Mouse (Mus musculus) intestine, embryonic 16.5 days (tissue): ENCODE data around the gene Slc9a3r2. TPM values are rescaled to one million over a fixed set of nuclear protein-coding genes. Genes with fewer than 3 reads are reported as not detected.

Experiments used
- ATAC-seq: fragments of 200-750 bp; cut with Nextera tagmentation; 2 replicates; pipeline ENCODE4 v1.8.0; 2017; ENCODE audit warnings: moderate TSS enrichment, moderate library complexity
- H3K27ac ChIP-seq: fragments of 300-500 bp; sonication (generic); 2 replicates; pipeline ENCODE4 v1.5.1; 2014; ENCODE audit warnings: mild to moderate bottlenecking, low read length
- H3K27me3 ChIP-seq: fragments of 300-500 bp; sonication (generic); replicated peaks from 2 replicates; pipeline ENCODE4 v1.6.1; 2014; ENCODE audit warnings: low read length, control low read depth, mixed read lengths; ENCODE audit not compliant: control insufficient read depth, insufficient read depth
- H3K36me3 ChIP-seq: fragments of 300-500 bp; sonication (generic); 2 replicates; pipeline ENCODE4 v1.6.1; 2014; ENCODE audit warnings: low read length, control low read depth; ENCODE audit not compliant: control insufficient read depth, insufficient read depth
- H3K4me1 ChIP-seq: fragments of 300-500 bp; sonication (generic); 2 replicates; pipeline ENCODE4 v1.6.1; 2014; ENCODE audit warnings: low read length, control low read depth, mixed read lengths; ENCODE audit not compliant: control insufficient read depth, insufficient read depth
- H3K4me2 ChIP-seq: fragments of 300-500 bp; sonication (generic); 2 replicates; pipeline ENCODE4 v1.6.1; 2014; ENCODE audit warnings: low read depth, low read length, control low read depth
- H3K4me3 ChIP-seq: fragments of 300-500 bp; sonication (generic); 2 replicates; pipeline ENCODE4 v1.5.1; 2014; ENCODE audit warnings: mild to moderate bottlenecking, low read length
- H3K9ac ChIP-seq: fragments of 300-500 bp; sonication (generic); 2 replicates; pipeline ENCODE4 v1.6.1; 2014; ENCODE audit warnings: low read depth, low read length
- H3K9me3 ChIP-seq: fragments of 300-500 bp; sonication (generic); 2 replicates; pipeline ENCODE4 v1.6.1; 2016; ENCODE audit warnings: low read length, control low read depth; ENCODE audit not compliant: control insufficient read depth
- WGBS: fragments of 180-500 bp; shearing (Covaris S2); extraction: QIAGEN DNeasy Blood & Tissue Kit; methylation state at CpG from one replicate; pipeline ENCODE4 v1.1.7; 2014; 5-methylcytosine and 5-hydroxymethylcytosine counted together
- polyA plus RNA-seq: library from polyadenylated mRNA; unstranded; fragments of >200 nt; fragmentation: Nextera tagmentation; extraction: Ambion mirVana; gene quantifications from 2 replicates; pipeline ENCODE4 v1.2.1, GENCODE M21; 2015

Gene Slc9a3r2
- polyA plus RNA-seq, 1 experiment from 2014 or later = 38.6 TPM

GRCm38 (mm10) chr17:24608874-24609273 is 41.3 kb downstream of the Slc9a3r2 start:
- Histone ChIP-seq H3K9ac (no peak overlapping the region), H3K4me1 (no peaks in the 10 kb centered on the region), H3K27me3 (no peaks in the 10 kb centered on the region), H3K4me2 (no peak overlapping the region), H3K4me3 (no peak overlapping the region), H3K27ac (no peak overlapping the region), H3K36me3 (peaks cover 5% of the 10 kb centered on the region; the same call in 1 of the 2 replicates), H3K9me3 (no peaks in the 10 kb centered on the region)
- ATAC-seq = no peak
- 90% methylated on average over 8 of the region's 8 CpGs for WGBS

DNA sequence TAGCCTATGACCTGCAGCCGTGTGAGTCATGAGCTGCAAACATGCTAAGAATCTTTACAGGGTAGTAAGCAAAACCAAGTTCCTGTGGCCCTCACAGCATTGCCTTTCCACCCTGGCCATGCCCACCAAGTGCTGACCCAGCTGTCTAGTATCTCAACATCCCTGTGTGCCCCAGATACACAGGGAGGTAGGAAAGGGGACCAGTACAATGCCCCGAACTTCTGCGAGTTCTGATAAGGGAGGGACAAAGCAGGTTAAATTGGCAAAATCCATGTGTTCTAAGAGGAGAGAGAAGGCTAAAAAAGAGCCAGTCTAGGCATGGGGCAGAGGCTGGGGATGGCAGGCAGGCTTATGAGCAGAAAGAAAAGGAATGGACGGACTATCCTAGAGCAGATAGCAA is 41.8 kb downstream of the Slc9a3r2 start:
- Histone ChIP-seq H3K36me3 (peaks cover 5% of the 10 kb centered on the region; the same call in 1 of the 2 replicates), H3K4me2 (no peak overlapping the region), H3K27ac (no peak overlapping the region), H3K9ac (no peak overlapping the region), H3K27me3 (no peaks in the 10 kb centered on the region), H3K4me3 (no peak overlapping the region), H3K9me3 (no peaks in the 10 kb centered on the region), H3K4me1 (no peaks in the 10 kb centered on the region)
- 87% methylated on average over 4 of the region's 4 CpGs for WGBS
- ATAC-seq = no peak

DNA sequence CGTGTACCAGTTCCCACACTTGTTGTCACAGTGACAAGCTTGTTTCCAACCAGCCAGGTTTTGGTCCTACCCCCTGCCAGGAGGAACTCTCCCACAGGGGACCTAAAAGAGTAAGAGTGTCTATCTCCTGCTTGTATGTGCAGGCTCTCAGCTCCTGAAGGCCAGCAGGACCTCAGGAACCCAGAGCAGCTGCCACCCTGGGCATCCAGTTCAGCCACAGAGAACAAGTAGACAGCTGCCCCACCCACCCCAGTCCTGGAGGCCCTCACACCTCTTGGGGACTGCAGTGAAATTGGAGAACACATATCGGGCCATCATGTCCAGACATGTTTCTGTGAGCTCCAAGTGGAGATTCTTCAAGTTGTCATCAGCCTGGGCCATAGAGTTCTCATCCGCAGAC is 45.6 kb downstream of the Slc9a3r2 start:
- WGBS = 90% methylated on average over 3 of the region's 3 CpGs
- ATAC-seq = no peak
- Histone ChIP-seq H3K36me3 (peaks cover 5% of the 10 kb centered on the region; the same call in 1 of the 2 replicates), H3K9ac (no peak overlapping the region), H3K4me3 (no peak overlapping the region), H3K4me1 (no peaks in the 10 kb centered on the region), H3K27ac (no peak overlapping the region), H3K9me3 (no peaks in the 10 kb centered on the region), H3K27me3 (no peaks in the 10 kb centered on the region), H3K4me2 (no peak overlapping the region)

DNA sequence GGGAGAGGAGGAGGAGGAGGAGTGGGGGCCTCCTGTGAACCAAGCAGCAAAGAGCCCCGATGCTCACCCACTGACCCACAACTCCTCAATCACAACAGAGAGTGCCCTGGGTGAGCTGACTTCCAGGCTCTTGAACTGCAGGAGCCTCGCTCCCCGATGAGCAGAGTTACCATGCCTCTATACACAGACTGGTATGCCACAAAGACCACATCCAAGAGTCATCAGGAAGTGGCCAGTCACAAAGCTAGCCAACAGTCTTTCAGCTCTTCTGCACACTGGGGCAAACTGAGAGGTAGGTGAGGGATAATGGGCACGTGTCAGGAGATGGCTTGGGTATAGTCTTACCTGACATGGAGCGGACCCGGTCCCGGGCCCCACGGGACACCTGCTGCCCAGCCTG is 46.2 kb downstream of the Slc9a3r2 start:
- no peaks in the 10 kb centered on the region for H3K4me1 ChIP-seq
- H3K27ac ChIP-seq = no peak overlapping the region
- H3K36me3 ChIP-seq = peaks cover 11% of the 10 kb centered on the region
- ATAC-seq = no peak
- H3K4me3 ChIP-seq = no peak overlapping the region
- no peaks in the 10 kb centered on the region for H3K9me3 ChIP-seq
- no peaks in the 10 kb centered on the region for H3K27me3 ChIP-seq
- no peak overlapping the region for H3K4me2 ChIP-seq
- no peak overlapping the region for H3K9ac ChIP-seq
- 89% methylated on average over 8 of the region's 8 CpGs for WGBS

DNA sequence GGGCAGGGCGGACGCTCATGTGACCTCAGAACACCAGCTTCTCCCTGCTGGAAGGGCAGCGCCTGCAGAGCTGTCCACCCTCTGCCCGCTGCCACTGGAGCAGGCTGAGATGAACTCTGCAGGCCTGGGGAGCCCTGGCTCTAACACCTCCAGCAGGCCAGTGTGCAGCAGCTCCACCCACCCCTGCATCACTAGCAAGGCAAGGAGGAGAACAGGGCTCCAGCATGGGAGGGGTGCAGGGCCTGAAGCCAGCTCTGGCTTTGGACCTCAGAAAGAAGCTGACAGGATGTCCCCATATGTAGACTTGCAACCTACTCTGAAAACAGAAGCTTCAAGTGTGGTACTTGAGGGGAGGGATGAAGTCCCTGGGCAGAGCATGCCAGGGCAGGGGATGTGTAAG is 49.6 kb downstream of the Slc9a3r2 start:
- WGBS = 90% methylated on average over 4 of the region's 4 CpGs
- no peaks in the 10 kb centered on the region for H3K27me3 ChIP-seq
- H3K9me3 ChIP-seq = no peaks in the 10 kb centered on the region

GRCm38 (mm10) chr17:24597989-24598388 is 52.1 kb downstream of the Slc9a3r2 start:
- H3K27me3 ChIP-seq = no peaks in the 10 kb centered on the region
- no peaks in the 10 kb centered on the region for H3K4me1 ChIP-seq
- no peak overlapping the region for H3K27ac ChIP-seq
- H3K9me3 ChIP-seq = no peaks in the 10 kb centered on the region
- H3K4me3 ChIP-seq = no peak overlapping the region
- H3K36me3 ChIP-seq = peaks cover 34% of the 10 kb centered on the region
- 88% methylated on average over 3 of the region's 3 CpGs for WGBS
- ATAC-seq = no peak
- no peak overlapping the region for H3K4me2 ChIP-seq
- no peak overlapping the region for H3K9ac ChIP-seq

More for the DNA sequence above, 49.6 kb downstream of the Slc9a3r2 start:
- Histone ChIP-seq H3K36me3 (peaks cover 30% of the 10 kb centered on the region), H3K4me3 (no peak overlapping the region), H3K4me2 (no peak overlapping the region), H3K9ac (no peak overlapping the region), H3K4me1 (no peaks in the 10 kb centered on the region), H3K27ac (no peak overlapping the region)
- ATAC-seq = no peak

DNA sequence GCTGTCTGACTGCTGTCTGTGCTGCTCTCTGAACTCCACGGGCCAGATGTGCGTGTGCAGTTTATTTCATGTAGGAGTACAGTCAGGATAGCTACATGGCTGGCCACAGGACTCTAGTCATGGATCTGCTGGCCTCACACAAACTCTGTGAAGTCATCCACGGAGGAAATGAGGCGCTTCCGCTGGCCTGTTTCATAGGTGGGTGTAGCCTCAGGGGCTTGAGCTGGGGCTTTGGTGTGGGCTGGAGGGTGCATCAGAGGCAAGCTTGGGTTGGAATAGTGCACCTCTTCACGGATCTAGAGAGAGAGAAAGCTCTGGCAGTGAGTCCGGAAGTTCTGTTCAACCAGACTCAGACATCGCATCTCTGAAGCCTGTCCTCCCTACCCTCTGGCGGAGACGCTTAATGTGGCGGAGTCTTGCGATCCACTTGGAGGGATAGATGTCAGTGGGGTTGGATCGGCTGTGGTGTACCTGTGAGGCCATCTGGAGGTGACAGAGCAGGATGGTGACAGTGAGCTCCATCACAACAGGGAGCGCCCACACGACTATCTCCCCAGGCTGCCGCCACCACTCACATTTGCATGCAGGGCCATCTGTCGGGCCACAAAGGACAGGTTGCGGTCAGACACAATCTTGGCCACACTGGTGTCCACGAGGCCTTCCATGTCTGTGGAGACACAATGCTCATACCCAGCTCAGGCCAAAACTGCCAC is 53.5 kb downstream of the Slc9a3r2 start:
- Histone ChIP-seq H3K27me3 (no peaks in the 10 kb centered on the region), H3K4me2 (no peak overlapping the region), H3K27ac (no peak overlapping the region), H3K4me1 (no peaks in the 10 kb centered on the region), H3K9me3 (no peaks in the 10 kb centered on the region), H3K9ac (no peak overlapping the region), H3K4me3 (no peak overlapping the region), H3K36me3 (peaks cover 36% of the 10 kb centered on the region)
- WGBS = 88% methylated on average over 19 of the region's 19 CpGs
- ATAC-seq = no peak

GRCm38 (mm10) chr17:24596073-24596466 is 54.1 kb downstream of the Slc9a3r2 start:
- Histone ChIP-seq H3K27me3 (no peaks in the 10 kb centered on the region), H3K4me1 (no peaks in the 10 kb centered on the region), H3K27ac (no peak overlapping the region), H3K9me3 (no peaks in the 10 kb centered on the region), H3K4me3 (no peak overlapping the region), H3K9ac (no peak overlapping the region), H3K4me2 (no peak overlapping the region), H3K36me3 (peaks cover 42% of the 10 kb centered on the region)
- ATAC-seq = no peak
- WGBS = 84% methylated on average over 5 of the region's 5 CpGs

DNA sequence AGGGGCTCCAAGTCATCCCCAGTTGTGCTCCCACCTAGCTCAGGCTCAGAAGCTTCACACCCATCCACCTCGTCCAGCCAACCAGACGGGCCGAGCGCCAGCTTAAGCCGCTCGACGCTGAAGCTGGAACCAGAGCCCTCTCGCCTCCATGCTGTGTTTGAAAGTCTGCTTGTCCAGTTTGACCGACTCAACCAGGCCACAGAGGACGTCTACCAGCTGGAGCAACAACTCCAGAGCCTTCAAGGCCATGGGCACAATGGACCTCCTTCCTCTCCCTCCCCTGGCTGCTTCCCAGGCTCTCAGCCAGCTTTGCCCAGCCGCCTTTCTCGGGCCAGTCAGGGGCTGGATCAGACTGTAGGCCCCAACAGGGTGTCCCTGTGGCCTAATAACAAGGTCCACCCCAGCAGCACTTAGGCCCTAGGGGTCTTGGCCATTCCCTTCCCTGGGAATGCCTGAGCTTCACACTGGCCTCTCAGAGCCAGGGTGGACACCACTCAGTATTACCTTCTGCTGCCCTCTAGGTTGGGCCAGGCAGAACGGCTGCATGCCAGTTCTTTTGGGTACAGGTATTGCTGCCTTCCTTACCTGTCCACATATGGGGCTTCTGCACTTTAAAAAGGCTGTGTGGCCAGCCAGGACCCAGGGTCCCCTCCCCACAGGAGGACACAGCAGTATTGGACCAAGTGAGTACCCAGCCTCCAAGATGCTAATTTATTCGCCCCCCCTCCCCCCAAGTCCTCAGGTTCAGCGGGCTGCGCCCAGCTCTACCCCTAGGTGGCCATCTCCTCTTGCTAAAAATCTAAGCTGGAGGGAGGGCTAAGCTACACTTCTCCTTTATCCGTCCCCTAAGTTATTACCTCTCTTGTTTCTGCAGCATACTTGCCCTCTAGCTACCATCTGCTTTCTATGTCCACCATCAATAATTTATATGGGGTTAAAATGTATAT is 54.7 kb downstream of the Slc9a3r2 start:
- Histone ChIP-seq H3K4me2 (no peak overlapping the region), H3K9ac (no peak overlapping the region), H3K4me1 (no peaks in the 10 kb centered on the region), H3K4me3 (no peak overlapping the region), H3K9me3 (no peaks in the 10 kb centered on the region), H3K27me3 (no peaks in the 10 kb centered on the region), H3K36me3 (peaks cover 43% of the 10 kb centered on the region), H3K27ac (no peak overlapping the region)
- WGBS = 77% methylated on average over 17 of the region's 17 CpGs
- ATAC-seq = no peak
